Mouse (Mus musculus) left cerebral cortex, adult 18-20 months (tissue): ENCODE measurements around the gene Taf3. TPM values are rescaled to one million over a fixed set of nuclear protein-coding genes. Genes with fewer than 3 reads are reported as not detected.
A peak's percentile ranks its signal among the peaks of the same experiment; 100 is the strongest.

Experiments used
- DNase-seq, 2 experiments: peaks; one replicate each; pipeline ENCODE4 v3.0.0; 2021 to 2022; ENCODE audit warnings: low spot score in 2 of 2, mixed read lengths in 1 of 2
- long read RNA-seq, 2 experiments: library from polyadenylated mRNA; stranded (forward); transcript quantifications; one replicate each; pipeline ENCODE4 v2.0.0; 2021
- total RNA-seq, 2 experiments: library from RNA; stranded (reverse); gene quantifications; 2 replicates each; pipeline ENCODE4 v1.2.3; 2021

Taf3 gene
- total RNA-seq: 10 to 100 TPM; 14.3 to 17.1 TPM
- long read RNA-seq, experiment 1, full-length matches to known transcripts: 12 of 15 reads
- long read RNA-seq, experiment 1, partial matches to known transcripts: 1 of 15 reads
- long read RNA-seq, experiment 1, other reads (novel, unspliced or antisense): 2 of 15 reads
- long read RNA-seq, experiment 2, full-length matches to known transcripts: 6 of 7 reads
- long read RNA-seq, experiment 2, partial matches to known transcripts: 1 of 7 reads
- long read RNA-seq, experiment 2, other reads (novel, unspliced or antisense): 0 of 7 reads

DNA sequence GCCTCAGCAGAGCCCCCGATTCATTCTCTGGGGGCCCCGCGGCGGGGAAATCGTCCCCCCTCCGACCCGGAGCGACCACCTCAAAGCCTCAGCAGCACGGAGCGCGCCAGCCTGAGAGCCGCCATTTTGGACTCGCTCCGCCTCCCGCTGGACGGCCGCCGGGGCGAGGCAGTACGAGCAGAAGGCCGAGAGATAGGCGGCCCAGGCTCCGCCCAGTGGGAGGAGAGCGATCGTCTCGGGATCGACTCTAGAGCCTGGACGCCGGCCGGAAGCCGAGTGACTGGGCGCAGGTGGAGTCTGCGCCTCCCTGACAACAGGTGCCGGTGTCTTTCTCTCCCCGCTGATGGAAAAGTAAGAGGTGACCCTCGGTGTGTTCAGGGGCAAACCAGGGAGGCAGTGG is at the start of gene Taf3:
Gene Taf3 (minus strand): TSS at position 136 of the 400 bp plus-strand sequence.
- DNase-seq: peak; percentile 92

DNA sequence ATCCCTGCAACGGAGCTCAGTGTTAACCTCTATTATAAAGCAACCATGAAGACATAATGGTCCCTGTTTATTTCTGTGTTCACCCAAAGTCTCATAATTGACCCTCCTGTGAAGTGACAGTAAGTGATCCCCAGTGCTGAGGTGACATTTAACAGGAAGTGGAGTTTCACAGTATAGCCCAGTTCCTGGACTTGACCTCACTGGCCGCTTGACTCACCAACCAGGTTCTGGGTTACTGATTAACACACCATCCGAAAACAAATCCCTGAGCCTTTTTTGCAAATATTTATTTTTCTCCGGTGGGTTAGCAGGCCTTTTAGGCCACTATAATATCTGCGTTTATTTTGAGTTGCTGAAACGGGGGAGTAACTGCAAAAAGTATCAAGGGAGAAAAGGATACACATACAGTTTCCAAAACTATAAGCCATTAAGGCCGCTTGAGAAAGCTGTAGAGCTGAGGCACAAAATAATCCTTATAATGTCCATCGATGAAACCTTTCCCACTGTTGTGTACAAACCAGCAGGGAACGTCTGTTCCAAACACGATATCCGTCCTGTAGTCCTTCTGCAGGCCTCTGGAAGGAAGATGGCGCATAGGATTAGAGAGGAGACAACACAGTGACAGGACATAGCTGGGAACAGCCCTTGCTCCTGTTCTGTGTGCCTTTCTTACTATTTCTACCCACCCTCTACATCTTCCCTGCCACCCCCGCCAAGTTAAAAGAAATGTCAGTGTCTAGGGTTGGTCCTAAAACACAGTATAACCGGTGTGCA is 46.1 kb upstream of the Taf3 start:
- DNase-seq: no peak

DNA sequence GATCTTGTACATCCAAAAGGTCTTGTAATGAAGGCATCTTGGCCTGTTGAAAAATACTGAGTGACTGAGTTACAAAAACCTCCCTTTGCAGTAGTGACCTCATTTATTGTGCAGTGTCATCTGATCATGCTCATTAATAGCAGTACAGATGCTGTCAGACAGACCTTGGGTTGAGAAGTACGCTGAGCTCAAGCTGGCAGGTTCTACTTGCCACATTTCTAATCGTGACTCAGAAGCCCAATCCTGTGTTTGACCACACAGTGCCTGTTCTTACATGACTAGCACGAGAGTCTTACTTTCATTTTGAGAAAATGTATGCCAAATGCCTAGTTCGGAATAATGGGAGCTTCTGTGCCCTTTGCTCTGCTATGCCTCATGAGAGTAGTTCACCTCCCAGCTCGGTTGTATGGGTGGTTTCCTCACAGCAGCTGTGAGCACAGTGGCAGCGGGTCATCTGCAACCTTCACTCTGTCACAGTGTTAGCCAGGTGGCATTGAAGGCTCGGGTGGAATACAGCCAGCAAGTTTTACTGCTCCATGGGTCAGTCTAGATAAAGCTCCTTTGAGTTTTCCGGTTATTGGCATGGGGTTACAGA is 39.0 kb upstream of the Taf3 start:
- DNase-seq: no peak

DNA sequence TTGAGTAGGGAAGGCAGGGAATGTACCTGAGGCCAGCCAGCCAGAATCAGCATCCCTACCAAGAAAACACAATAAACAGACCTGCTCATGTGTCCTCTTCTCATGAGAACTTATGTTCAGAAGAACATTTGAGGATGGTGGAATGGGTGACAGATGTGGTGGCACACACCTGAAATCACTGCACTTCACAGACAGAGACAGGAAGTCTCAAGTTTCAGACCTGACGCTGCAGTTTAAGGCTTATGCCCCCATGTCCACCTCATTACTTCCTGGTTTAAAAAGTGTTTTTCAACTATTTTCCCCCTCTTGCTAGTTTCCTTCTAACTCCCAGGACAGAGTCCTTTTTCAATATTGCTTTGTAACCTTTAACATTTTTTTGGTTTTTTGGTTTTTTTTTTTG is 34.3 kb upstream of the Taf3 start:
- no peak for DNase-seq

DNA sequence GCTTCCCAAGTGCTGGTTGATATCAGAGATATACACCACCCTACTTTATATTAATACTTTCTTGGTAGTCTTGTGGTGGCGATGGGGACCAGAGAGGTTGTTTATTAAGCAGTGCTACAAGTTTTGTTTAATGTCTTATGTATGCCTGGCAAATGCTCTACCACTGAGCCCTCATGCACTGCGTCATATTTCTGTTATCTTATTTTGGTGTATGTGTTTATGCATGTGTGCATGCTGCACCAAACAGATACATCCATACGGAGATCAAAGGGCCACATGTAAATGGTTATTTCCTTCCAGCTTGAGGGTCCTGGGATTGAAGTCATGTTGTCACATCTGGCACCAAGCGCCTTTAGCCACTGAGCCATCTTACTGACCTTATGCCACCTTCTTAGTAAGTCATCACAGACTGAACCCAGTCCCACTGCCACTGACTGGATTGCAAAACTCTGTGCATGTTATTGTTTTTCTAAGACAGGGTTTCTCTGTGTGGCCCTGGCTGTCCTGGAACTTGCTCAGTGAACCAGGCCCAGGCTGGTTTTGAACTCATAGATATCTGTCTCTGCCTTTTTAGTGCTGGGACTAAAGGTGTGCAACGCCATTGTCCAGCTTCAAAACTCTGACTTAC is 33.2 kb upstream of the Taf3 start:
- DNase-seq: no peak

DNA sequence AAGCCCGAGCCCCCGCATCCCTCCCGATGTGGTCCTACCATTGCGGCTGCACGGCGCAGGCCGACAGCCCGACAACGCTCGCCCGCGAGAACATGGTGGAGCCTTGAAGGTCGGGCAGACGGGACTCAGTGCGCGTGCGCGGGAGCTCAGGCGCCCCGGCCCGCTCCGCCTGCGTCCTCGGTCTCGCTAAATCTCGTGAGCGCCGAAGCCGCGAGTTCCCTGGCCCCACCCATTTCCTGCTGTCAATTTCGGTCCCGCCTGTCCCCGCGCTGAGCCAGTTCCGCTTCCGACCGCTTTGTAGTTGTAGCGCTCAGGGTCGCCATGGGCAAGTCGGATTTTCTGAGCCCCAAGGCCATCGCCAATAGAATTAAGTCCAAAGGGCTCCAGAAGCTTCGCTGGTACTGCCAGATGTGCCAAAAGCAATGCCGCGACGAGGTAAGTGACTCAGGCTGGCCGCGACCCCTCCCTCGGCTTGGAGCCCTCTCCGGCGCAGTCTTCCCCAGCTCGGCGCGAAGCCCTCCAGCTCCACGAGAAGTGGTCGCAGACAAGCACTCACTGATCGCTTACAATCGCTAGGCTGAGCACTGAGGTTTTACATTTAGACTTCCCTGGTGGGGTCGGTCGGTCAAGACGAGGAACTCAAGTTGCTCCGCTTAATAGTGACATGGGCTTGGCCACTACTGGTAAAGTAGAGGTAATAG is 32.1 kb upstream of the Taf3 start, which contains the start of the genes Atp5c1 and Kin:
Gene Atp5c1 (minus strand): TSS at position 201 of the 701 bp plus-strand sequence.
Gene Kin (plus strand): TSS at position 284 of the 701 bp plus-strand sequence.
- peak; percentile 94 to 97 for DNase-seq

DNA sequence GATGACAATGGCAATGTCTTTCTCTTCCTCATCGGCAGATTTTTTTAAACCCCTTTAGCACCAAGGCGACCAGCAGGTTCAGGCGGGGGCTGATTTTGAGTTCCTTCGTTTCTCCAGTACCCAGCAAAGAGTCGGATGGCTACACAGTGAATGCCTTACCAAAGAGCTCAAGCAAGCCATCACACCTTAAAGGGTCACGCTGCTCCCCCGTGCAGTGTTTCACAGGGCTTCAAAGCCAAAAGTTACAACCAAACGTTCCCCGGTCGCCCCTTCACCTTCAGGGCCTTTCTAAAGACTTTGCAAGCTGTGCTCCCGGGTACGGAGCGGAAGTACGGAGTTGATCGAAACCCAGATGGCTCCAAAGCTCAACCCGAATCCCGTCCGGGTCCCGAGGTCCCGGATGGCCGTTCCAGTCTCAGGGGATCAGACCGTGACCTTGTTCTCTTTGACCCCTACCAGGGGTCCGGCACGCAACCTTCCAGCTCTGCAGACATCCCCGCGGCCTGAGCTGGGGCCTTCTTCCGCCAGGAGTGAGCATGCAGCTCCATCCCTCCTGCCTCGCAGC is 31.4 kb upstream of the Taf3 start:
- DNase-seq: no peak

DNA sequence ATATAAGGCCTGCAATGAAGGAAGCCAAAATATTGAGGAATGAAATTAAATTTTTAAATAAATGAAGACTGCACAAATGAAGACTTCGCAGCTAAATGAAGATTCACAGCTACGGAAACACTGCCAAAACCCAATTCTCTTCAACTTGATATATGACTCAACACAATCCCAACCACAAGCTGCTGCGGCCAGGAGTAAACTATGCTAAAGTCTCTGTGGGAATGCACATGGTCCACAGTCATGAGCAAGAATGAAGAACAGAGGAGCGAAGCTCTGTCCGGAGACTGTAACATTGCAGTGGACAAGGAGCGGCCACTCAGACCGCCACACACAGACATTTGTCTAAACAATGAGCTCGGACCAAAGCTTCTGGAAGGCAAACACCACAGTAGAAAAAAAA is 28.3 kb upstream of the Taf3 start:
- DNase-seq: no peak

DNA sequence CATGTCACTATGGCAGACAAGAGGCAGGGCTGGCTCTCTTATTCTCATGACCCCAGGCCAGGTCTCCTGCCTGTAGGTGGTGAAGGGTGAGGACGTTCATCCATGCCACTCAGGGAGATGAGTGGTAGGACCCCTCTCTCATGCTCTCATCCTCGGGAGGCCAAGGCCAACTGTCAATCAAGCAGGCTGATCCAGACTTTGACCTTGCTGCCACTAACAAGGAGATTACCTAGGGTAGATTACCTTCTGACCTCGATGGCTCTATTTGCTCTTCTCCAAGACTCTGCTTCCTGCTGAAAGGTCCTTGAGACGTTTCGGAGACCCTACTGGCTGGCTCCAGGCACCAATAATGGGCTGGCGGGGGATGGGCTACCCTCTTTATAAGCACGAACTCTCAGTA is 26.1 kb upstream of the Taf3 start:
- DNase-seq: no peak

DNA sequence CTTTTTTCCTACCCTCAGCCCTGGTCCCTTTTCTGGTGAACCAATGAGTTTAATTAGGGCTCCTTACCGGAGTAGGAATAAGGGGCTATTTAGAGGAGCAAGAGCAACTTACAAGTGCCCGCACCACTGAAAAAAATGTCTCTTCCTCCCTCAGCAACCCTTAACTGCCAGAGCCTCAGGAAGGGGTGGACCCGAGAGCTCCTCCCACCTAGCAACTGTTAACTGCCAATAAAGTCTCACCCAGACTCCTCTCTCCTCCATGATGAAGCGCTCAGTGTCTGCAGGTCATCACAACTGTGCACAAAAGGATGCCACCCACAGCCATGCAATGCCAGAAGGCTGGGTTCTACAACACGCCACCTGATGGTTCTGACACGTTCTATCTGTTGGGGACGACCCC is 23.4 kb upstream of the Taf3 start:
- DNase-seq: no peak

DNA sequence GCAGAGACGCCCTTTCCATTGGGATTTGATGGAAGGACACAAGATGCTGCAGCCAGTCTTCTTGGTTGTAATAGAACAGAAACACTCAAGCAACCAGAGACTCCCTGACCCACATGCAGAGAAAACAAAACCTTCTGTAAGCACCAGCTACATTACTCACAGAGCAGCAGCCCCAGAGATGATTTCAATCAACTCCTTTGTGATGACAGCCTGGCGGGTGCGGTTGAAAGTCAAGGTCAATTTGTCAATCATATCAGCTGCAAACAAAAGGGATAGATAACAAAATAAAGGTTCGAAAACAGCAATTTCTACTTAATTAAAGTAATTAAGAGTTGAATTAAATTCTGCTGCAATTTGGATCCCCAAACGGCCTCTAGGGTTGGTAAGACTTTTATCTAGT is 10.4 kb upstream of the Taf3 start:
- no peak for DNase-seq

DNA sequence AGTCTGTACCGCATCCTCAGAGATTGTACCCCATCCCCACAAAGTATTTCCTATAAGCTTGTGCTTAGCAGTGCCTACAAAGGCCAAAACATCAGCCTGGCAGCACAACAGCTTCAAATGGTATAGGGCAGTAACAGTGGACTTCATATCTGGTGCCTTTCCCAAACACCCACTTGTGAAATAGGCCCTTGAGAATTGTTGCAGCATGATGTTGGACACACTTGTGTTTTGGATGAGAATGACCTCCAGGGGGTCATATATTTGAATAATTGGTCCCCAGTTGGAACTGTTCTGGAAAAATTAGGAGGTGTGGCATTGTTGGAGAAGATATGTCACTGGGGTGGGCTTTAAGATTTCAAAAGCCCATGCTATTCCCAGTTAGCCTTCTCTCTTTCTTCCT is 3.6 kb upstream of the Taf3 start:
- no peak for DNase-seq

DNA sequence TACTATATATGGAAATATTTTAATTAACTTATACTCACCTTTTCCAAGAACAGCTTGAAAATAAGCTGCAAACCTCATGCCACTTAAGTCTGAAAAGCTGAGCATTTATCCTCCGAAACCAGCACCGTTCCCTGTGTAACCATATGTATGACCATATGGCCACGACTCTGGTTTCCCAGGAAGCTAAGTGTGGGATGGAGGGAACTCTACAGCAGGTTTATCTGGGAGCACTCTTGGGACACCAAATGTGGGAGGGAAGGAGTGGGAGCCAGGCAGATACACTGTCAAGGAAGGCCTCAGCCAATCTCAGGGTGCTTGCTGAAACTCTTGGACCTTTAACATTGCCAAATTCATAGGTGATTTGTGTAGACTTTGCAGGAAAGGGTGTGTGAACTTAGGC is 2.5 kb upstream of the Taf3 start:
- DNase-seq: peak; percentile 66 to 74

DNA sequence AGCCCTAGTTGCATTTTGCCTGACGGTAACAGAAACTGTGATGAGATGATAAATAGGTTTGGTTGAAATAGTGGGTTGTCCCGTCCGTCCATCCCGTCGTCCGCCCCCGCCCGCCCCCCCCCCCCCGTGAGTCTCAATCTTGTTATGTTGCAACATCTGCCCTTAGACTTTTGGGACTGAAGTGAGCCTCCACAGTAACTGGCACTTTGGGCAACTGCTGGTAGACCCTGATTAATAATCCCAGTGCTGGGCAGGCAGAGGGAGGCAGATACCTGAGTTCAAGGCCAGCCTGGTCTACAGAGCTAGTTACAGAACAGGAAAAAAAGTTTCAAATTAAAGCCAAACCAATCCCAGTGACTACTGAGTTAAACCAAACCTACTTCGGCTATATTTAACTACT is 1.1 kb upstream of the Taf3 start:
- DNase-seq: no peak

DNA sequence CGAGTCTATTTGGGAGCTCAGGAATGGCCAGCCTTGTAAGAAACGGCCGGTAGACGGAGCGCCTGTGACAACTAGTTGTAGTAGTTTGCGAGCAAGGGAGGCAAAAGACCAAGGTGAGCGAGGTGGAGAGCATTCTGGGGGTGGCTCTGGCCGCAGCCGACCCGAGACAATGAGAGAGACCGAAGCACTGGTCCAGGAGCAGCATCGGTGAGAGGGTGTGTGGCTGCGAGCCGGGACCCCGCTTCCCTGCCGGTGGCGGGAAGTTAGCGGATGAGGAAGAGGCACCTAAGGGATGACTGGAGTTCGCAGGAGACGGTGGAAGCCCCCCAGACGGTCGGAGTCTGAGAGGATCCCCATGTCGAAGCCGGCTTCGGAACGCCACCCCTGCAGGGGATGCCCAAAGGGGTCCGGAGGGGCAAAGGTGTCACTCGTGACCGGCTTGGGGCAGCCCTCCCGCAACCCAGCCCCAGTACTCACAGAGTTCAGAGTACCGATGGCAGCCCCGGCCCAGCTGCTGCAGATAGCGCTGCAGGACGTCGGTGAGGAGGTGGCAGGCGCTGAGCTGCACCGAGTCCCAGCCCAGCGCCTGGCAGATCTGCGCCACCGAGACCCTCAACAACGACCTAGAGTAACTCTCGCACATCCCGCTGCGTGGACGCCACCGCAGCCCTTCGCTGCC is 499 bp downstream of the Taf3 start:
- DNase-seq: peak in 1 of 2 experiments; percentile 16

DNA sequence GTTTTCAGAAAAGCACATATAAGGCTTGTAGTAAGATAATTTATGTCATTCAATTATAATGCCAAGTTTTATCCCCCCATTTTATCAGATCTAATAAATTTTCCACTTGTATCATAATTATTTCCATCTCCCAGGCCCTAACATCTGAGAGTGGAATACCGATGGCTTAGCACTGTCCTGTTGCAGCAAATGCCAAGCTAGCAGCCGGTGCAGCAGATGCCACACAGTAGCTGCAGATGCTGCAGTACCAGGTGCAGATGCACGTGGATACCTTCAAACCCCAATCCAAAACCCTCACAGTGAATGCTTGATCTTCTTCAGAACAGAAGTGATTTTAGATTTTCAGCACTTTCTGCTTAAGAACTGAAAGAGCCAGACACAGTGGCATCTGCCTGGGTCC is 13.4 kb downstream of the Taf3 start:
- no peak for DNase-seq

DNA sequence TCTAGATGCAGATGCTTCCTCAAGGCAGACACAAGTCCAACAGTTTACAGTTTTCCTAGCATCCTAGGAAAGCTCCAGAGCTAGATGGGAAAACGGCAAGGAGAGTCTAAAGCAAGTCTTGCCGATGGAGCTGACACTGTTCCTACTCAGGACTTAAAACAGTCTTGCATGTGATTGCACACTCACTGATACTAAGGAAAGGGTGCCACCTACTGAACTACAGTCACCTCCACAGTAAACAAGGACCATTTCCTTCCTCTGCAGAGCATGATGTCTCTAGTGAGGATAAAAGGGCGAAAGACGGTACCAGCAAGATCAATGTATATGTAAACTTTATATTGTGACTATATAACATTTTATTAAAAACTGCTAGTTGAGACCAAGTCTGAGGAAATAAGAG is 14.7 kb downstream of the Taf3 start:
- no peak for DNase-seq

DNA sequence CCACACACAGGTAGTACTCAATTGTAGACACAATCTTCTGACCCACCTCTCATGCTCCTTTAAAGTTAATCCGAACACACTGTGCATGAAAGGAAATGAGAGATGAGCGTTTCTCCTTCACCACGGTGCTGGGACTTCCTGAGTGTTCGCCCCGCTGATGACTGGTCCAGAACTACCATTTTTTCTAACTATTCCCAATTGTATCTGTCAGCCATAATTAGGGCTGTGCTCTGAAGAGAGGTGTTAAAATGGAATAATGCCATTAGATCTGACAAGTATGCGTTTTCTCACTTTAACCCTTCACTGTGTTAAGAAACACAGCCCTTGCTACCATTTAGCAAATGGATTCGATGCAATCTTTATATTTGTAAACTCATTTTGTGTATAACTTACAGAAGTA is 18.6 kb downstream of the Taf3 start:
- DNase-seq: no peak

DNA sequence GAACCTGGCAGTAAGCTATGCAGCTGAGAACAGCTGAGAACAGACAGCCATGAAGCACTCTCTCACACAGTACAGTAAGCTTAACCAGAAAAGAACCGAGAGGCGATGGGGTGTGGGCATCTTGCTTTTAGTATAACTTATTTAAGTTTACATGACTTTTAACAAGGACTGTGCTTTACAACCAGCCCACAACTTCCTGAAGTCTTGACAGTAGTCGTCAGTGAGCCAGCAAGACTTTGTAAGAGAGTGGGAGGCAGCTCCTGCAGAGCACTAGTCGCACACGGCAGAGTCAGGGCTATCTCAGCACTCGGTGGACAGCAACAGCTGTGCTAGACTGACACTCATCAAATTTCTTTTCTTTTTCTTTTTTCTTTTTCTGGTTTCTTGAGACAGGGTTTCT is 24.1 kb downstream of the Taf3 start:
- DNase-seq: peak in 1 of 2 experiments; percentile 25

DNA sequence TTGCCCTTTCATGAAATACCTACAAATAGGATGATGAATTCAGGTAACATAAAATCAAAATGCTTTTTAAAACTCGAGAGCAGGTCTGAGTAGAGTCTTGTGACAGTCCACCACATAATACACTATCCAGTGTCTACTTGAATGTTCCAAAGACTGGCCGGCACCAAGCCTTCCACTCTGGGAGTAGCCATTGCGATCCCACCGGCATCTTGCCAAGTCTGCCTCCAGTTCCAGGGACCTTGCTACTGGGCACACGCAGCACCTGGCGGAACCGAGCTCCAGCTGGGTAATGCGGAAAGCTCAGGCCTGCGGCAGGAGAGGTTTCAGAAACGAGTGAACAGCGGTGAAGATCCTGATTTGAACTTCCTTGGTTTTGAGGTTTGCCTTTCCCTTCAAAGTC is 27.1 kb downstream of the Taf3 start:
- no peak for DNase-seq
